Mouse (Mus musculus) left cerebral cortex, adult 2 months (tissue): Measurements from ENCODE around the gene Gm26897. TPM values are rescaled to one million over a fixed set of nuclear protein-coding genes. Genes with fewer than 3 reads are reported as not detected.

Experiments
- DNase-seq, 2 experiments: peaks; one replicate each; pipeline ENCODE4 v3.0.0; 2021 to 2022; ENCODE audit warnings: low spot score in 2 of 2, mixed read lengths in 1 of 2; ENCODE audit errors: extremely low spot score in 1 of 2
- H3K27ac ChIP-seq: fragments of 200-600 bp; 2 replicates; pipeline ENCODE4 v1.8.1; 2022
- H3K4me3 ChIP-seq: fragments of 200-600 bp; 2 replicates; pipeline ENCODE4 v1.8.1; 2022
- CTCF ChIP-seq: fragments of 200-600 bp; IDR thresholded peaks from 2 replicates; pipeline ENCODE4 v1.8.1; 2022; ENCODE audit warnings: antibody characterized with exemption, mild to moderate bottlenecking, moderate library complexity
- intact Hi-C: fragments of 180-260 bp; cut with DNase I; formaldehyde crosslinking; loops from one replicate; pipeline ENCODE4 v1.15.1; 2025
- total RNA-seq, 2 experiments: library from RNA; stranded (reverse); gene quantifications; 2 replicates each; pipeline ENCODE4 v1.2.3; 2021

Gene Gm26897
- total RNA-seq, 2 experiments from 2014 or later = not detected

DNA sequence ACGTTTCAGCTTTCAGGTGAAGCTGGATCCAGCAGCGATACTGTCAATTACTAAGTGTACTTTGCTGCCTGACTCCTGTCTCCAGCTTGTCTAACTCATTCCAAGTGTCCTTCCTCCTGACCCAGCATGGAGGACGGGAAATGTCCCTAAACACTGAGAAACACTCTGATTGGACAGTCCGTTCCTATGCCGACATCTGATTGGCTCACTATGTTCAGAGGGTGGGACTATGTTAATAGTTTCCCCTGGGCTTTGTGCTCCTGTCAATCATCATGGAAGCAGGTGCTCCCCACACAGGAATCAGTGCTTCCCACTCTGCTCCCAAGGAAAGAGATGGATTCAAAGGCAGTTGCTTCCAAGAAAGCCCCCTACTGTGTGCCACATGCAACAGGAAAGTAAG lies 21.6 kb downstream of the Gm26897 start:
- intact Hi-C loops = no loop called here
- no peak for DNase-seq
- no peak for TF ChIP-seq CTCF
- Histone ChIP-seq H3K4me3 (no peak overlapping the region), H3K27ac (peak overlapping the region; percentile 93)

DNA sequence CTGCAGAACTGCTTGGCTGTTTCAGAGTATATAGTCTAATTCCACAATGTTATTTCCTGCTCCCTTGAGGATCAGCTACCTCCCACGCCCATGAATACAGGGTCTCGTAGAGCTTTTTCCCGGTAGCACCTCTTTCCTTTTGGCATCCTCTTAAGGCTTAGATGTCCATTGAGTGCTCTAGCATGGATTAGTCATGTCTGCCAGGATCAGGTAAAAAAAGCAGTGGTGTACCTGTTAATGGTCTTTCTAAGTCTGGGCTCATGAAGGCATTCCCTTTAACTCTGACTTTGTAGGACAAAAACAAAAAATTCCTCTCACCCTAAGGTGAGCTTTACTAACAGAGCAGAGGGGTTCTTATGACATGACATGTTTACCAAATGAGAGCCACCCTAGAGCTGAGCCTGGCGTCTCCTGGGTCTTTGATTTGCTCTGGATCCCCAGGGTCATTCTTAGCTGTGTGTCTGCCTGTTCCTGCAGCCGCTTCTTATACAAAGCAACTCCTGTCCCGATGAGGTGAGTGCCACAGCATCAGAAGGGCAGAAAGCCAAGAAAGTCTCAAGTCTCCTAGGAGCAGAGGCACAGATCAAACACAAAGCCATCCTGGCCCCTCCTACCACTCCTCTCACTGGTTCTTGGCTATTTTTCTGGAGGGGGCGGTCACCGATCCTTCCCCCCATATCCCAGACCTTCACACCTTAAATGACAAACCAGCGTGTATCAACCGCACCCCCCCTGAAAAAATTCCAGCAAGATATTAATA lies 27.2 kb downstream of the Gm26897 start:
- Histone ChIP-seq H3K27ac (peak overlapping the region; percentile 75), H3K4me3 (peak overlapping the region; percentile 39; the same call in 1 of the 2 replicates)
- no peak for TF ChIP-seq CTCF
- intact Hi-C loops = no loop called here
- no peak for DNase-seq

DNA sequence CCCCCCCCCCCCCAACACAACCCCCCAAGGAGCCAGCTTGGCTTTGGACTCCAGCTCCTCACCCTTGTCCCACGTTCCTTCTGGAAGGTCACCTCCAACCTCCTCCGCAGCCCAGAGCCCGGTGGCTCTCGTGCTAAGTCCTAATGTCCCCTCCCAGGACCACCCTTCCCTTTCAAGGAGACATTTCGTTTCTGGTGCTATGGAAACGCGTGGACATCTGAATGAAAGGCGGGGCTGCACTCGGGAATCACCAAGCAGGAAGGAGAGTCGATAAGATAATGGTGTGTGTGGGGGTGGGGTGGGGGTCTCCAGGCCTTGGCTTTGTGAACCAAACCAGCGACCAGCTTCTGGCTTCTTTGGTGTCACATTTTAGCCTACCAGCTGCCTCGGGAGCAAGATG lies 27.9 kb downstream of the Gm26897 start:
- intact Hi-C loops = no loop called here
- Histone ChIP-seq H3K4me3 (peak overlapping the region; percentile 39), H3K27ac (peak overlapping the region; percentile 75)
- TF ChIP-seq CTCF = no peak
- DNase-seq = peak in 1 of 2 experiments; percentile 23

DNA sequence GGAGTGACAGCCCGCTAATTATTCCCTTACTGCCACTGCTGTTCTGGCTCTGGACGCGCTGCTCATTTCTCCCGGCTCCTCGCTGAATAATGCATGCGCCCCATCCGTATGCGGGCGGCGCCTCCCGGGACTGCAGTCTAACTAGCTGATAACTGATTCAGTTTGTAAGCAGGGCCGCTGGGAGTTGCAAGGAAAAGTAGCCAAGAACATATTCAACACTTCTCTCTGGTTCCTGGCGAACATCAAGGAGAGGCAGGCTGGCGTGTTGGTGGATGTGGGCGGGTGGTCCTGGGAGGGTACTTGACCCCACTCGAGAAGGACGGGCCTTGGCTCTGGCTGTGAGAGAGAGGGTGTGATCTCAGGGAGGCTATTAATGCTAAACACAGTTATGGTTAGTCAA lies 28.4 kb downstream of the Gm26897 start:
- peak overlapping the region; percentile 2; the same call in 1 of the 2 replicates for H3K27ac ChIP-seq
- peak; percentile 46 for TF ChIP-seq CTCF
- intact Hi-C loops = loop anchor here (2.0 kb wide), 1 partner anchor 29 kb away; no protein-coding TSS in a partner anchor
- DNase-seq = peak; percentile 78 to 82
- H3K4me3 ChIP-seq = peak overlapping the region; percentile 39

GRCm38 (mm10) chr5:111765671-111766290 lies 32.1 kb downstream of the Gm26897 start:
- intact Hi-C loops = no loop called here
- Histone ChIP-seq H3K4me3 (no peak overlapping the region), H3K27ac (no peak overlapping the region)
- TF ChIP-seq CTCF = no peak
- DNase-seq = no peak

GRCm38 (mm10) chr5:111766696-111767095 lies 33.0 kb downstream of the Gm26897 start:
- intact Hi-C loops = no loop called here
- Histone ChIP-seq H3K27ac (no peak overlapping the region), H3K4me3 (no peak overlapping the region)
- TF ChIP-seq CTCF = no peak
- no peak for DNase-seq

- Histone ChIP-seq H3K27ac (no peak overlapping the region), H3K4me3 (no peak overlapping the region)
- TF ChIP-seq CTCF = no peak
- intact Hi-C loops = no loop called here
- DNase-seq = no peak
Observed at GRCm38 (mm10) chr5:111770266-111770665, 36.5 kb downstream of the Gm26897 start.

GRCm38 (mm10) chr5:111772127-111772526 lies 38.4 kb downstream of the Gm26897 start:
- intact Hi-C loops = no loop called here
- no peak for DNase-seq
- H3K27ac ChIP-seq = no peak overlapping the region
- H3K4me3 ChIP-seq = no peak overlapping the region
- no peak for TF ChIP-seq CTCF

- Histone ChIP-seq H3K4me3 (no peak overlapping the region), H3K27ac (no peak overlapping the region)
- DNase-seq = no peak
- intact Hi-C loops = no loop called here
- TF ChIP-seq CTCF = no peak
Observed at GRCm38 (mm10) chr5:111772591-111773406, 39.1 kb downstream of the Gm26897 start.

DNA sequence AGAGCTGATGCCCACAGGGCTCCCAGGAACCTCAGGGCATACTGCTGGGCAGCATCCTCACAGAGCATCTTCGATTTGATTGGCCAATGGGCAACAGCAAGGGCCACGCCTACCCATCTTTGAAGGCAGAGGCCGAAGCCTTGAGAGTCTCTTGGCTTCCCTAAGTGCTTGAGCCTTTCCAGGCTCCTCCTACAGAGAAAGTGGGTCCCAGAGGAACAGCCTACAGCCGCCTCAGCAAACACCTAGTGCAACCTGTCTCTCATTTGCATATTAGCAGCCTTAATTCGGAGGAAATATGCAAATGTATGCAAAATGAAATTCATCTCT lies 39.6 kb downstream of the Gm26897 start:
- Histone ChIP-seq H3K27ac (no peak overlapping the region), H3K4me3 (no peak overlapping the region)
- intact Hi-C loops = no loop called here
- DNase-seq = no peak
- TF ChIP-seq CTCF = no peak

- Histone ChIP-seq H3K4me3 (no peak overlapping the region), H3K27ac (no peak overlapping the region)
- no peak for TF ChIP-seq CTCF
- no peak for DNase-seq
- intact Hi-C loops = no loop called here
Observed at GRCm38 (mm10) chr5:111776246-111776645, 42.5 kb downstream of the Gm26897 start.

DNA sequence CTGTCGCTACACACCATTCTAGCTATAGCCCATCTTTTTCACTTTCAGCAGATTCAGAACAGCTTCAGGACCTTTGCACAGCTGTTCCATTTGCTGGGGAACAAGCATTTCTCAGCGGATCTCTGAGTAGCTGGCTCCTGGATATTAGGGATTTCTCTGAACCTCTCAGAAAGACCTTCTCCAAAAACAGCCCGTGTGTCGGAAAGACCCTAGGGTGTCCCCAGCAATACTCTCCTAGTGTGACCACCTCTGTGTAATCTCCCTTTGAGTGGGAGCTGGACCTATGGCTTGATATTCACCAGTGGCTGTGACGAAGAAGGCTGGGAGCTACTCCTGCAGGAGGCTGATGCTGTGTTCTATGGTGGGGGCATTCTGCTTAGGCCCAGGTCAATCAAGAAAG lies 44.4 kb downstream of the Gm26897 start:
- no peak for DNase-seq
- no peak for TF ChIP-seq CTCF
- H3K4me3 ChIP-seq = no peak overlapping the region
- H3K27ac ChIP-seq = no peak overlapping the region
- intact Hi-C loops = no loop called here
